Mouse (Mus musculus) megakaryocyte progenitor cell, adult 5-6 weeks (primary cell): Measurements from ENCODE around the gene Zfp618. TPM values are rescaled to one million over a fixed set of nuclear protein-coding genes. Genes with fewer than 3 reads are reported as not detected.

ENCODE experiments used
- ATAC-seq: replicated peaks from 2 replicates; pipeline ENCODE4 v1.8.0; 2016; ENCODE audit warnings: mild to moderate bottlenecking, moderate TSS enrichment, inconsistent platforms; ENCODE audit not compliant: poor library complexity
- total RNA-seq, 2 experiments: library from RNA; stranded (forward) in 1 of 2; stranded (reverse) in 1 of 2; fragments of 157-497, 149-512 nt in 1 of 2; fragments of 200-1000 nt in 1 of 2; gene quantifications; 2 replicates each; pipeline versions ENCODE4 v1.2.3 to v1.2.4; 2015 to 2017

The Zfp618 gene
- total RNA-seq, 2 experiments from 2014 or later = 0.08 to 0.20 TPM

- ATAC-seq = no peak
Observed at GRCm38 (mm10) chr4:62998431-62998835, 33.1 kb downstream of the Zfp618 start.

- no peak for ATAC-seq
Observed at GRCm38 (mm10) chr4:62998908-62999307, 33.5 kb downstream of the Zfp618 start.

- ATAC-seq = no peak
Observed at GRCm38 (mm10) chr4:62999321-62999720, 33.9 kb downstream of the Zfp618 start.

GRCm38 (mm10) chr4:62999916-63000315 is 34.5 kb downstream of the Zfp618 start:
- ATAC-seq = no peak

- no peak for ATAC-seq
Observed at GRCm38 (mm10) chr4:63000316-63001055, 35.1 kb downstream of the Zfp618 start.

- ATAC-seq = no peak
Observed at GRCm38 (mm10) chr4:63002386-63002785, 37.0 kb downstream of the Zfp618 start.

GRCm38 (mm10) chr4:63004519-63004918 is 39.1 kb downstream of the Zfp618 start:
- no peak for ATAC-seq

GRCm38 (mm10) chr4:63005446-63006185 is 40.2 kb downstream of the Zfp618 start:
- ATAC-seq = no peak

GRCm38 (mm10) chr4:63006198-63007155 is 41.1 kb downstream of the Zfp618 start:
- no peak for ATAC-seq

- no peak for ATAC-seq
Observed at GRCm38 (mm10) chr4:63008206-63008605, 42.8 kb downstream of the Zfp618 start.

GRCm38 (mm10) chr4:63008822-63009221 is 43.4 kb downstream of the Zfp618 start:
- no peak for ATAC-seq

GRCm38 (mm10) chr4:63009821-63010220 is 44.4 kb downstream of the Zfp618 start:
- no peak for ATAC-seq

GRCm38 (mm10) chr4:63010226-63010625 is 44.9 kb downstream of the Zfp618 start:
- no peak for ATAC-seq

- ATAC-seq = no peak
Observed at GRCm38 (mm10) chr4:63018616-63019015, 53.2 kb downstream of the Zfp618 start.

- ATAC-seq = no peak
Observed at GRCm38 (mm10) chr4:63019428-63019858, 54.1 kb downstream of the Zfp618 start.

- no peak for ATAC-seq
Observed at GRCm38 (mm10) chr4:63021034-63021700, 55.8 kb downstream of the Zfp618 start.

GRCm38 (mm10) chr4:63023465-63023864 is 58.1 kb downstream of the Zfp618 start:
- no peak for ATAC-seq

- no peak for ATAC-seq
Observed at GRCm38 (mm10) chr4:63024098-63024497, 58.7 kb downstream of the Zfp618 start.

GRCm38 (mm10) chr4:63024734-63025256 is 59.4 kb downstream of the Zfp618 start:
- peak; percentile 84 for ATAC-seq

- no peak for ATAC-seq
Observed at GRCm38 (mm10) chr4:63025306-63025705, 59.9 kb downstream of the Zfp618 start.
